Mouse (Mus musculus) mature B cell (primary cell): ENCODE measurements around the gene Akap6.

ENCODE experiments used
- in situ Hi-C: fragments of 300-500 bp; cut with MboI; formaldehyde crosslinking; loops from 2 replicates; pipeline ENCODE4 v1.14.3; 2019

Akap6 gene

GRCm38 (mm10) chr12:52699146-52699545, at the start of gene Akap6:
Gene Akap6 (plus strand): TSS chr12:52699383.
- in situ Hi-C loops, result no loop called here

GRCm38 (mm10) chr12:52662907-52663790, 36.0 kb upstream of the Akap6 start:
- in situ Hi-C loops, result no loop called here

GRCm38 (mm10) chr12:52664944-52665343, 34.2 kb upstream of the Akap6 start:
- in situ Hi-C loops, result no loop called here

DNA sequence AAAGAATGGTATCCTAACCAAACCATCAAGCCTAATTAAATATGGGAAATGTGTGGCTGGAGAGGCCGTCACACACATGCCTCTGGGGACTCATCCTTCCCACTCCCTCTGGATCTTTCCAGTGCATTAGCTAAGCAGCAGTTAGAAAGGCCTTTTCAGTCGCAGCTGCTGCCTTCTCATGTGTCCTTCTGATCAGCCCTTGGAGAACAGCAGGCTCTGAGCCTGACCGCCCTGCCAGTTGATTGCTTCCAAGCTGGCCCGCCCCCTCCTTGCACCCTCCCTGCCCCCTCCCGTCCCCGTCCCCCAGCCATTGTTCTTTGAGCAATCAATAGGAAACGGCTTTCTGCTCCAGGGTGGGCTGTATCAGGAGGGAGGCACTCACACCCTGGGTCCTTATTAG, 27.7 kb upstream of the Akap6 start:
- in situ Hi-C loops, result no loop called here

DNA sequence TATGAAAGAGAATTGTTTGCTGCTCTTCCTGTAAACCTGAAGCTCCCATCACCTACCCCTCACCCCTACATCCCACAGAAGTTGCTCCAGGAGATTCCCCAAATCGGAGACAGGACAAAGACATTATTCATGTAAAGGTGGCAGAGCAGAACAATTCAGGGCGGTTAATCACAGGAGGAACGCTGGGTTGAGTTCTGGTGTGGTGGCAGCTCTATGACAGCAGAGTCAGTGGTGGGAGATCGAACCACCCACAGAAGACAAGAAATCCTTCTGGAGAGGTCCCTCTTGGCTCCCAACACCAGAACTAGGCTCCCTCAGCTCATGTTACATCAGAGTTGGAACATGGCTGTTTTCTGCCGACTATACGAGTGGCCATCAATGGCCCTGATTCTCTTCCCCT, 27.2 kb upstream of the Akap6 start:
- in situ Hi-C loops, result no loop called here

DNA sequence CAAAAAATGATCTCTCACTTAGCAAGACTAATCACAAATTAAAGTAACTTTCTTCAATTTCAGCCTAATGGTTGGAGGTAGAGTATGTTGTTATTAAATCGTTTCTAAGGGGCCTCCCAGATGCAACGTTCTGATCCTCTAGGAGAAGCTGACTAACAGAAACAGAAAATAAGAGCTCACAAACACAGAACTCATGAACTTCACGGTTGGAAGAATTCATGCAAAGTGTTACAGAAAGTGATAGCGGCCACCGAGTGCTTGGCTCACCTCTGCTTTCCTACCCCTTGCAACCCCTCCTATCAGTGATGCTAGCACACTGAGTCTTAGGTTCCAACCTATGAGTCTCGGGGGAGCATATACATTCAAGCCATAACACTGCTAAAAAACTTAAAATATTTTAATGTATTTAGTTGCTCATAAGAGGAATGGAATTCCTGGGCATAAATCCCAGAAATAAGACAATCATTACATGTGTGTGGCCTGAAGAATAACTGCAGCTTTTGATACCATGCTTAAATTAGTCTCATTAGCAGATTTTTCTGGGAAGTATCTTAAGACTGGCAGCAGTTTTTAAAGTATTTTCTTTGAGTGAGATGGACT, 25.7 kb upstream of the Akap6 start:
- in situ Hi-C loops, result no loop called here

DNA sequence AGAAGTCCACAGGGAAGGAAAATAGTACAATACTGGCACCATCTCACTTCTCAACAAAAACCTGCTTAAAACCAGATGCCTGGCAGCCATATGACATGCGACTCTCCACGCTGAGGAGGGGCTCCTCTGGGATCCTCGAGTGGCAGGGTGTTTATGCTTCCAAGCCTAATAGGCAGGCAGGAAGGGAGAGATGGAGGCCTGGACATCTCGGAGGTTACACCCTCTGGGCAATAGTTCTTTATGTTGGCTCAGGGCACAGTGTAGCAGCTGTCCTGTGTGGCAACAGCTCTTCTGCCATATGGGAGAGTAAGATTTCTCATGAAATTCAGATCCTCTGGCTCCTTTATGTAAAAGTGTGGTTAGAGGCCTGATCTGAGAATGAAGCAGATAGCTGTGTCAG, 24.2 kb upstream of the Akap6 start:
- in situ Hi-C loops, result no loop called here

DNA sequence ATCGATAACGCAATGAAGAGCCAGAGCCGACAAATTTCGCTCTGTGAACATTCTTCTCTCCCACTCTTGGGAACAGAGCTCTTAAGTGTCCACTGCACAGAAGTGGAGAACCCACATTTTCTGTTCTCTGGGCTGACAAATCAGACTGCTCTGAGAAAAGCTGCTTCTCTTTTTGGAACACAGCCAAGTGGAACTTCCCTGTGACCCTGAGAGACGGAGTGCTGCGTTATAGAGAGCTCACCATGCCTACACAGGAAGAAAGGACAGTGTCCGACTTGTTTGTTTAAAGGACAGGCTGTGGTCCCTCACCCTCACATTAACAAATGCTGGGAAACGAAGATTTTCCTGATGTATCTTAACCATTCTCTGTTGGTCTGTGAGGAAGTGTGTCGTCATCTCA, 11.8 kb upstream of the Akap6 start:
- in situ Hi-C loops, result no loop called here

GRCm38 (mm10) chr12:52688712-52689111, 10.5 kb upstream of the Akap6 start:
- in situ Hi-C loops, result no loop called here

DNA sequence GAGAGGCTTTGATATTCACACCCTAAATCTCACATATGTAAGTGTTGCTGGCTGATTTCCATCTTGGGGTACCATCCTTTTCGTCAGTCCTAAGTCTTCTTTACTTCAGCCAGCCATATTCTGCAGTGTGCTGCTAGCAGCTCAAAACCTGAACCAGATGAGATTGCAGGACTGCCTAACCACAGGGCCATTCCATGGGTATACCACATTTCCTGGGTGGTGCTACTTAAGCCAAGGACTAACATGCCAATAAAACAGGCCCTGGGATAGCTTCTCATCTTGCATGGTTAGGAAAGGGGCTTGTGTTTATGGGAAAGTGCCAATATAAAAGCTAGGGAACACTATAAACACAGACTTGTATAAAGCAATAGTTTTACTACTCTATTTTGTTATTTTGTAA, 7.6 kb upstream of the Akap6 start:
- in situ Hi-C loops, result no loop called here

GRCm38 (mm10) chr12:52692290-52692974, 6.8 kb upstream of the Akap6 start:
- in situ Hi-C loops, result no loop called here

DNA sequence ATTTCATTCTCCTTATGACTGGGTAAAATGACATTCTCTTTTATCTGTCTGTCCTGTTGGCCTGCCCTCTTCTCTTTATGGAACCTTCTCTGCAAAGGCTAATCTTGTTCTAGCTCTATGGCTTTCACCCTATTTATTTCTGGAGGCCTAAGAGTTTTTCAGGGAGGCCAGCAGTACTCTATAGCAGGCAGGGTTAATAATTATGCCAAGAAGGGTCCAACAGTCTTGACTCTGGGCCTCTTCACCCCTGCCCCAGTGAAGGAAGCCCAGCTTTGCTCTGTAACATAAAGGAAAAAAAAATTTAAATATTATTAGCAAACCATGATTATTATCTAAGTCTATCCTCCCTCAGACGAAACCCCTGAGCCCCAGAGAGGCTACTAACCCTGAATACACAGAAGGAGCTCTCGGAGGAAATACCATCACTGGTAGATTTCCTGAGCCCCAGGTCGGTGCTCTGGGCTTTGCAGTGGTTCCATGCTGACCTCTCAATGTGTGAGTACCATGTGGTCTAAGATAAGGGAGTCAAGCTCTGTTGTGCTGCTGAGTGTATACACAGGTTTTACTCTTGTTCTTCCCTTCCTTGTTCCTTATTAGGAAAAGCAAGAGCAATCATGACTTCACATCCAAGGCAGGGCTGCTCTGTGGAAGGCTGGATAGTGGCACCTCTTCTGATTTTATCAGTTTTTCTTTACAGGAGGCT, 1.6 kb upstream of the Akap6 start:
- in situ Hi-C loops, result no loop called here

DNA sequence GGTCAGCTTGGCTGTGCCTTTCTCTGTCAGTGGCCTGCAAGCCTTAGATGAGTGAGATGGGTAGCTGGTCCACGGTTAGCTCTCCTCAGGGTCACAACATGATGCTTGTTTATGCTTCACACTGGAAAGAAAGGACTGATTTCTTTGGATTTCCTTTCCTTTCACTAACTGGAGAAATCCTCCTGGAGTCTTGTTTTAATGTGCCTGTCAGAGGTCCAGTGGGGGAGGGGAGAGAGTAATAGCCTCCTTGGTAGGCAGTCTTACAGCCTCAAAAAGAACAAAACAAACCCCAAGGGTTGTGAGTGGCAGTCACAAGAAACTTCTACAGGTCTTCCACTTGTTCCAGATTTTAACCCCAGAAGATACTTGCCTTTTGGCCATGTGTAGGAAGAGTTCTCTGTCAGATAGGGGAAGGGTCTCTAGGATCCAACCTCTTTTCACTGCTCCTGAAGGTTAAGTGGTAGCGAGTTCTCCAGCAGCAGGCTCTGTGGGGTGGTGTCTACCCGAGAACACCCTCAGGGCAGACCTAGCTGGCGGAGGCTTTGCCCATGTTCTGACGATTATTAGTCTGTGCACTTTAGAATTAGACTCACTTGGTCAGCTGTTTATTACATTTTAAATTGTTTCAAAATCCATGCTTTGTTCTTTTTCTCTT, 780 bp upstream of the Akap6 start:
- in situ Hi-C loops, result no loop called here

- in situ Hi-C loops, result no loop called here
Observed at GRCm38 (mm10) chr12:52699961-52700696, 946 bp downstream of the Akap6 start.

GRCm38 (mm10) chr12:52700697-52701191, 1.6 kb downstream of the Akap6 start:
- in situ Hi-C loops, result no loop called here

DNA sequence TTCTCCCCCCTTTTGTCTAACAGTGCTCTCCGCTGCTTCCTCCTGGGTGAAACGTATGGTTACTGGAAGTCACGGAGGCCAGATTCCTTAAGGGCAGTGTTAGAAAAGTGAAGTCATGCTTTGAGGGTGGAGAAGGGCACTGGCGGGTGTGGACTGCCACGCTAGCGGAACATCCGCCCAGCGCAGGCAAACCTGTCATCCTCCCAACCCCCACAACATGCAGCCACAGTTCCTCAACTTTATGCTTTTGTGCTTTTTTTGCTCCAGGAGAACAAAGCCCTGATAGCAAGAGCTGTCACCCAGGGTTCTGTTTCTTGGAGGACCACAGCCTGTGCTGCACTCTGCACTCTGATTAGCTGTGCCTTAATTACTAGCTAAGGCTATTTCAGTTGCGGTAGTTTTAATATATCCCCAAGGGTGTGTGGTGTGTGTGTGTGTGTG, 2.0 kb downstream of the Akap6 start:
- in situ Hi-C loops, result no loop called here

GRCm38 (mm10) chr12:52702368-52702967, 3.3 kb downstream of the Akap6 start:
- in situ Hi-C loops, result no loop called here

- in situ Hi-C loops, result no loop called here
Observed at GRCm38 (mm10) chr12:52704081-52704480, 4.9 kb downstream of the Akap6 start.

- in situ Hi-C loops, result no loop called here
Observed at GRCm38 (mm10) chr12:52704810-52705209, 5.6 kb downstream of the Akap6 start.

- in situ Hi-C loops, result no loop called here
Observed at GRCm38 (mm10) chr12:52711382-52711781, 12.2 kb downstream of the Akap6 start.
